Mouse (Mus musculus) hindbrain, embryonic 12.5 days (tissue): ENCODE measurements around the gene Sergef. TPM values are rescaled to one million over a fixed set of nuclear protein-coding genes. Genes with fewer than 3 reads are reported as not detected.

Experiments used
- ATAC-seq: fragments of 200-750 bp; cut with Nextera tagmentation; 2 replicates; pipeline ENCODE4 v1.8.0; 2017; ENCODE audit warnings: moderate TSS enrichment; ENCODE audit not compliant: low FRiP score
- H3K27ac ChIP-seq: fragments of 300-500 bp; sonication (generic); 2 replicates; pipeline ENCODE4 v1.5.1; 2016; ENCODE audit warnings: mild to moderate bottlenecking
- H3K27me3 ChIP-seq: fragments of 300-500 bp; sonication (generic); 2 replicates; pipeline ENCODE4 v1.6.1; 2016; ENCODE audit warnings: mild to moderate bottlenecking
- H3K36me3 ChIP-seq: fragments of 300-500 bp; sonication (generic); 2 replicates; pipeline ENCODE4 v1.6.1; 2016; ENCODE audit warnings: mild to moderate bottlenecking
- H3K4me1 ChIP-seq: fragments of 300-500 bp; sonication (generic); 2 replicates; pipeline ENCODE4 v1.6.1; 2016
- H3K4me2 ChIP-seq: fragments of 300-500 bp; sonication (generic); replicated peaks from 2 replicates; pipeline ENCODE4 v1.6.1; 2016; ENCODE audit warnings: mild to moderate bottlenecking
- H3K4me3 ChIP-seq: fragments of 300-500 bp; sonication (generic); 2 replicates; pipeline ENCODE4 v1.5.1; 2016; ENCODE audit warnings: mild to moderate bottlenecking
- H3K9ac ChIP-seq: fragments of 300-500 bp; sonication (generic); 2 replicates; pipeline ENCODE4 v1.6.1; 2016; ENCODE audit warnings: mild to moderate bottlenecking, moderate library complexity
- H3K9me3 ChIP-seq: fragments of 300-500 bp; sonication (generic); replicated peaks from 2 replicates; pipeline ENCODE4 v1.6.1; 2016; ENCODE audit warnings: mild to moderate bottlenecking
- WGBS: fragments of 180-500 bp; shearing (Covaris S2); methylation state at CpG from one replicate; pipeline ENCODE4 v1.1.7; 2016; 5-methylcytosine and 5-hydroxymethylcytosine counted together
- polyA plus RNA-seq: library from polyadenylated mRNA; unstranded; fragments of >200 nt; fragmentation: Nextera tagmentation; extraction: Ambion mirVana; gene quantifications from 2 replicates; pipeline ENCODE4 v1.2.1, GENCODE M21; 2016

Gene Sergef
- polyA plus RNA-seq, 1 experiment from 2014 or later, result 18.9 TPM

DNA sequence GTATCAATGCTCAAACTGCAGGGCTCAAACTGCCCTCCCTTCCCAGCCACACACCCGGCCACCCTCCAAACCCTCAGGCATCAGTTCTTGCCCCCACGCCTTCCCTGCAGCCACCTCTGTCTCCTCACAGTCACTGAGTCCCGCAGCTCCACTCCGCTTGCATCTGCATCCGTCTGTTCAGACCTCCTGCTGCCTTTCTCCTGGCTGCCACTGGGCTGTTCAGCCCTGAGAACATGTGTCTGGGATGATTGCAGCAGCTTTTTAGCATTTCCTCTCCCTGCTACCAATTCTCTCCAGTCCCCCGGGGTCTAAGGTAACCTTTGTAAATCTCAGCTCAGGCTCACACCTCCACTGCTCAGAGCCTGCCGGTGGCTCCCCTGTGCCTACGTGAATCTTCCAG lies 109.7 kb downstream of the Sergef start:
- ATAC-seq, result no peak
- H3K27ac ChIP-seq, result no peak overlapping the region

DNA sequence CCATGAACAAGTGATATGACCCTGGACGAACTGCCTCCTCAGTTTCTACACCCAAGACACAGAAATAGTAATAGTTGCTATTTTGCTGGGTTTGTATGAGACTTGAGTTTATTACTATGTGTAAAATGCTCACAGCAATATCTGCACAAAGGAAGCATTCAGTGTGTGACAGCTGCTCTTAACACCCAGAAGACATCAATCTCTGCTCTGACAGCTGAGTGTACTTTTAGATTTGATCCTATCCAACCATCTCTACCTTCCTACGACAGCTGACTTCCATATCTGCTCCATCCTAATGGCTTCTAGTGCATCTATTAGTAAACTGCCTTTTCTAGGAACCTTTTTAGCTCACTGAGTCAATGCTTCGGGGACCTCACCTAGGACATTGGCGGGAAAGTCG lies 110.3 kb downstream of the Sergef start:
- ATAC-seq, result no peak

More for the DNA sequence above, 109.7 kb downstream of the Sergef start:
- Histone ChIP-seq H3K9ac (no peak overlapping the region), H3K4me3 (no peak overlapping the region), H3K9me3 (no peaks in the 10 kb centered on the region), H3K27me3 (no peaks in the 10 kb centered on the region), H3K4me2 (no peak overlapping the region), H3K36me3 (no peaks in the 10 kb centered on the region), H3K4me1 (peaks cover 11% of the 10 kb centered on the region)
- 43% methylated on average over 8 of the region's 8 CpGs for WGBS

GRCm38 (mm10) chr7:46526665-46527154 lies 112.9 kb downstream of the Sergef start:
- no peaks in the 10 kb centered on the region for H3K9me3 ChIP-seq
- 55% methylated on average over 6 of the region's 6 CpGs for WGBS
- no peaks in the 10 kb centered on the region for H3K36me3 ChIP-seq
- no peak for ATAC-seq
- H3K4me3 ChIP-seq, result no peak overlapping the region
- no peak overlapping the region for H3K9ac ChIP-seq
- no peaks in the 10 kb centered on the region for H3K27me3 ChIP-seq
- peaks cover 5% of the 10 kb centered on the region for H3K4me1 ChIP-seq
- H3K27ac ChIP-seq, result no peak overlapping the region
- no peak overlapping the region for H3K4me2 ChIP-seq

More for the DNA sequence above, 110.3 kb downstream of the Sergef start:
- H3K27me3 ChIP-seq, result no peaks in the 10 kb centered on the region
- no peak overlapping the region for H3K9ac ChIP-seq
- WGBS, result 90% methylated on average over 5 of the region's 5 CpGs
- H3K4me3 ChIP-seq, result no peak overlapping the region
- no peak overlapping the region for H3K27ac ChIP-seq
- H3K4me2 ChIP-seq, result no peak overlapping the region
- no peaks in the 10 kb centered on the region for H3K36me3 ChIP-seq
- H3K9me3 ChIP-seq, result no peaks in the 10 kb centered on the region
- H3K4me1 ChIP-seq, result peaks cover 8% of the 10 kb centered on the region

DNA sequence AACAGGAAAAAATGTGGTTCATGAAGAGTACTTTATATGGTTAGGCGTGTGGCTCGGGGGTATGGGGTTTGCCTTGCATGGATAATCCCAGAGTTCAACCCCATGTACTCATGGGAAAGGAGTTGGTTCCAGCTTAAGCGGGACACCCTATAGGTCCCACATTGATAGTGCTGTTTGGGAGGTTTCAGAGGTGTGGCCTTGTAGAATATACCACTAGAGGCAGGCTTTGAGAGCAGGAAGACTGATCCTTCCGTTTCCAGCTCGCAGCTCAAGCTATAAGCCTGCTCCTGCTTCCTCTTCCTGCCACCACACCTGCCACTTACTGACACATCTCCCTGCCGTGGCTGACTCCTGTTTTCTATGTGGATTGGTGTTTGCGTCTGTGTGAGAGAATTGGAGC lies 116.4 kb downstream of the Sergef start:
- H3K9ac ChIP-seq, result no peak overlapping the region
- WGBS, result 87% methylated on average over 7 of the region's 7 CpGs
- H3K36me3 ChIP-seq, result no peaks in the 10 kb centered on the region
- no peak overlapping the region for H3K4me2 ChIP-seq
- no peak overlapping the region for H3K4me3 ChIP-seq
- ATAC-seq, result no peak
- no peaks in the 10 kb centered on the region; the same call in 1 of the 2 replicates for H3K4me1 ChIP-seq
- no peaks in the 10 kb centered on the region for H3K27me3 ChIP-seq
- no peaks in the 10 kb centered on the region for H3K9me3 ChIP-seq
- H3K27ac ChIP-seq, result no peak overlapping the region

- no peaks in the 10 kb centered on the region for H3K36me3 ChIP-seq
- 95% methylated on average over 17 of the region's 17 CpGs for WGBS
- H3K27ac ChIP-seq, result no peak overlapping the region
- H3K4me3 ChIP-seq, result no peak overlapping the region
- H3K4me1 ChIP-seq, result no peaks in the 10 kb centered on the region; the same call in 1 of the 2 replicates
- ATAC-seq, result no peak
- no peaks in the 10 kb centered on the region for H3K9me3 ChIP-seq
- H3K27me3 ChIP-seq, result no peaks in the 10 kb centered on the region
- H3K4me2 ChIP-seq, result no peak overlapping the region
- H3K9ac ChIP-seq, result no peak overlapping the region
Observed at GRCm38 (mm10) chr7:46521794-46522193, 117.8 kb downstream of the Sergef start.

- H3K4me1 ChIP-seq, result no peaks in the 10 kb centered on the region; the same call in 1 of the 2 replicates
- H3K4me2 ChIP-seq, result no peak overlapping the region
- no peak overlapping the region for H3K9ac ChIP-seq
- no peaks in the 10 kb centered on the region for H3K36me3 ChIP-seq
- 84% methylated on average over 11 of the region's 11 CpGs for WGBS
- H3K9me3 ChIP-seq, result no peaks in the 10 kb centered on the region
- no peak overlapping the region for H3K27ac ChIP-seq
- no peaks in the 10 kb centered on the region for H3K27me3 ChIP-seq
- ATAC-seq, result no peak
- no peak overlapping the region for H3K4me3 ChIP-seq
Observed at GRCm38 (mm10) chr7:46519148-46519547, 120.5 kb downstream of the Sergef start.

DNA sequence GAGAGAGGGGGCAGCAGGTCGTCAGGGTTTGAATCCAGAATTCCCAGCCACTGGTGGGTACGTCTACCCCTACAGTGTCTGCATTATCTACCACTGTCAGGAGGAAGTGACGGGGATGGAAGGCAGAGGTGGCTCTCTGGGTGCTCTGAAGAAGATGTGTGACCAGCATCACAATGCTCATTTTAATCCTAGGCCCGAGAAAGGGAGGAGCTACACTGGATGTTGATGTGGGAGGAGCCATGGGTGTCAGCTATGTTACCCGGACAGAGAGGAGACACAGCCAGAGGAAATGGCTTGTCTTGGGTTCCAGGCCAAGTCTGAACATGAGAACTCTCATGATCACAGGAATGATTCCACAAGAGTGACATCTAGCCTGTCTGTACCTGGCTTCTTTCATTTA lies 122.4 kb downstream of the Sergef start:
- 57% methylated on average over 5 of the region's 5 CpGs for WGBS
- H3K9ac ChIP-seq, result no peak overlapping the region
- H3K4me2 ChIP-seq, result no peak overlapping the region
- no peaks in the 10 kb centered on the region for H3K36me3 ChIP-seq
- ATAC-seq, result no peak
- no peaks in the 10 kb centered on the region for H3K27me3 ChIP-seq
- no peaks in the 10 kb centered on the region for H3K9me3 ChIP-seq
- no peaks in the 10 kb centered on the region; the same call in 1 of the 2 replicates for H3K4me1 ChIP-seq
- H3K27ac ChIP-seq, result no peak overlapping the region
- H3K4me3 ChIP-seq, result no peak overlapping the region

DNA sequence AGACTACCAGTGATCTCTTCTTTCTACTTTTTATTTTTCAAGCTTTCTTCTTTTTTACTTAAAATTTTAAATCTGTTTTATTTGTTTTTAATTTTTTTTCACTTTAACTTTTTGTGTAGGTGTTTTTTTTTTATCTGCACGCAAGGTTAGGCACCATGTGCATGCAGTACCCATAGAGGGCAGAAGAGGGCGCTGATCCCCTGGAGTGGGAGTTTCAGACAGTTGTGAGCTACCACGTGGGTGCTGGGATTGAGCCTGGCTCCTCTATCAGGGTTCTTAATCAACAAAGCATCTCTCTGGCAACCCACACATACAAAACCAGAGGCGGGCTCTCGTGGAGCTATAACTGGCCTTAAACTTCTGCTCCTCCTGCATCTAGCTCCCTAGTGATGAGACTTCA lies 123.6 kb downstream of the Sergef start:
- Histone ChIP-seq H3K9ac (no peak overlapping the region), H3K36me3 (no peaks in the 10 kb centered on the region), H3K9me3 (no peaks in the 10 kb centered on the region), H3K27ac (no peak overlapping the region), H3K4me3 (no peak overlapping the region), H3K4me2 (no peak overlapping the region), H3K4me1 (no peaks in the 10 kb centered on the region; the same call in 1 of the 2 replicates), H3K27me3 (0 out of 2 replicates have a peak, but pooled peaks cover 7% of the 10 kb centered on the region)
- WGBS, result 80% methylated on average over 5 of the region's 5 CpGs
- no peak for ATAC-seq

DNA sequence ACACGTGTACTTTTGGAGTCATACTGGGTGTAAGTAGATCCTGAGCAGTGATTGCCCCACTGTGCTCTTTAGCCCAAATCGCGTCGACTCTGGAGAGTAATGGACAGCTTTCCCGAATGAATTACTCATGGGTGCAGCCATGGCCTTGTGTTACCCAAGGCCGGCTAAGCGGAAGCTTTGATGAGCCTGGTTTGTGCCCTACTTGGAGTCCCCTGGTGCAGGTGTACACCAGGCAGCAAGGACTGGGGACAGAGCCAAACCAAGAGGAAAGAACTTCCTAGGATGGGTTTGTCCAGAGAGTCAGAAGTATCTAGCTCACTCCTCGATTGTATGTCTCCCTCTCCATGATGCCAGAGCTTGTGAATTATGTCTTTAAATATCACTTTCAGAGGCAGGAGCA lies 124.6 kb downstream of the Sergef start:
- Histone ChIP-seq H3K27ac (no peak overlapping the region), H3K36me3 (no peaks in the 10 kb centered on the region), H3K4me2 (no peak overlapping the region), H3K4me1 (peaks cover 7% of the 10 kb centered on the region), H3K27me3 (0 out of 2 replicates have a peak, but pooled peaks cover 12% of the 10 kb centered on the region), H3K4me3 (no peak overlapping the region), H3K9ac (no peak overlapping the region), H3K9me3 (no peaks in the 10 kb centered on the region)
- WGBS, result 90% methylated on average over 8 of the region's 8 CpGs
- no peak for ATAC-seq

- Histone ChIP-seq H3K27me3 (0 out of 2 replicates have a peak, but pooled peaks cover 12% of the 10 kb centered on the region), H3K4me2 (no peak overlapping the region), H3K4me1 (peaks cover 21% of the 10 kb centered on the region), H3K9ac (no peak overlapping the region), H3K9me3 (no peaks in the 10 kb centered on the region), H3K27ac (no peak overlapping the region), H3K4me3 (no peak overlapping the region), H3K36me3 (no peaks in the 10 kb centered on the region)
- no peak for ATAC-seq
- WGBS, result 85% methylated on average over 8 of the region's 8 CpGs
Observed at GRCm38 (mm10) chr7:46513562-46513961, 126.0 kb downstream of the Sergef start.

DNA sequence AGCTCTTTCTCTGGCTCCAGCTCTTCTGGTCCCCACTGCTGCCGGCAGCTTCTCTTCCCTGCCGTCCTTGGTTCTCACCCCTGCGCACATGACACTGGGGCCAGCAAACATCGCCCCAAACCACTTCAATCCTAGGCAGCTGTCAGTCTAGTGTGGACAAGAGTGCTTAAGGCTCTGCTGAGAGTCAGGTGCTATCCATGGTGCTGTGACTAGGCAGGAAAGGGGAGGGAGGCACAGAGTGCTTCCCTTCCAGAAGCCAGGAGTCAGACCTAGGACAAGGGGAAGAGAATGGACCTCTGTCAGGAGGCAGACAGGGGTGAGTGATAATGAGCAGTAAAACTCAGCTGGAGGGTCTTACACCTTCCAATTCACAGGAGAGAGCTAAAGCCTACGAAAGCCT lies 126.8 kb downstream of the Sergef start:
- Histone ChIP-seq H3K4me3 (no peak overlapping the region), H3K27ac (no peak overlapping the region), H3K4me2 (no peak overlapping the region), H3K9ac (no peak overlapping the region), H3K9me3 (no peaks in the 10 kb centered on the region), H3K27me3 (peaks cover 14% of the 10 kb centered on the region; the same call in 1 of the 2 replicates), H3K4me1 (peaks cover 21% of the 10 kb centered on the region), H3K36me3 (no peaks in the 10 kb centered on the region)
- WGBS, result 72% methylated on average over 5 of the region's 5 CpGs
- ATAC-seq, result no peak

DNA sequence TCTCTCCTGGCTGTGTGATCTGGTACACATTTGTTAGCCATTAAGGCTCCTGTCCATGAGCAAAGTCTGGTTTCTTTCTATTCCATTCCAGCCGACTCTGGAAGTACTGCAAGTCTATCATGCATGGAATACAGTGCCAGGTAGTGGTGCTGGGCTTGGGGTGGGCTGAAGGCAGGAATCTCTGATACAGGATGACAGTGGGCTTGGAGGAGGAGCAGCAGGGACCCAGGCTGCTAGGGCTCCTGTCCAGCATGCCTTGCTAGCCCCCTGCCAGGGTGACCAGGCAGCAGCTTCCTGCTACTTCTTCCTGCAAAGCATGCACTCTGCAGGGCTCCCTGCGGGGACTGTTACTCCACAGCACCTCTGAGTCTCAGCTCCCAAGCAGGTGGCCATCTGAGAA lies 128.8 kb downstream of the Sergef start:
- Histone ChIP-seq H3K27ac (no peak overlapping the region), H3K9me3 (no peaks in the 10 kb centered on the region), H3K36me3 (no peaks in the 10 kb centered on the region), H3K4me2 (no peak overlapping the region), H3K9ac (no peak overlapping the region), H3K4me3 (no peak overlapping the region), H3K27me3 (peaks cover 20% of the 10 kb centered on the region), H3K4me1 (peaks cover 21% of the 10 kb centered on the region)
- WGBS, result 74% methylated on average over 2 of the region's 2 CpGs
- ATAC-seq, result no peak
